ENCODE assay signal across 11 mouse cellular contexts in the genomic region with DNA sequence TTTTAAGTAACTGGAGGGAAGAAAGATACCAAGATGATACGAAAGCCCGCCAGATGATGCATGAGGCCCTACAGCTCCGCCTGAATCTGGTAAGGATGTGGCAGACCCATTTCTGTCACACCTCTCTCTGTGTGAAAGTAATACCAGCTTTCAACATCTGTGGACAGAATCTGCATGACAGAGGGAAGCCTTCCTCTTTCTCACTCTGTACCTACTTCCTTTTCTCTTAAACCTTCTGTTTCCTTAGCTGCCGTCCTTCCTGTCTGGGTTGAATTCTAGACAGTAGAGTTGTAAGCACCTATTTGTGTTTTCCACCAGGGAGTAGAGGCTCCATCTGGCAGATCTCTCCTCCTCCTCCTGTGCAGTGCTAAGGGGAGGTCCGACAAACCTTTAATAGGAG. TPM values are rescaled to one million over a fixed set of nuclear protein-coding genes. Genes with fewer than 3 reads are reported as not detected.
A peak's percentile ranks its signal among the peaks of the same experiment; 100 is the strongest.
DNase-seq lines count a peak whose midpoint lies in the region; ATAC-seq and TF ChIP-seq lines count a peak whose summit lies in the region.
"Had no signal": no experiment of that assay in that cellular context is flagged by ENCODE, and none has a peak within 500 bp of the region (broad histone marks: within the 10 kb centered on the region; RNA-seq: fewer than 3 reads in every experiment).

No protein-coding gene starts in this region.

- TF ChIP-seq POLR2A in heart, adult 2 months (IDR thresholded peaks at IDR 0.05; ENCODE audit: insufficient read depth, low read depth, low read length), result no peak
- no peak for TF ChIP-seq POLR2A in bone marrow, adult 2 months (IDR thresholded peaks at IDR 0.05; ENCODE audit: borderline replicate concordance, control insufficient read depth, low read depth, low read length)

- no peak overlapping the region for H3K27ac ChIP-seq in heart, adult 2 months
- H3K27ac ChIP-seq in bone marrow, adult 2 months (ENCODE audit: control insufficient read depth, insufficient read depth, low read depth, low read length, poor library complexity), result peak overlapping the region; percentile 70; the same call in 1 of the 2 replicates
- H3K27ac ChIP-seq: limb, embryonic 13.5 days had no signal

- H3K9ac ChIP-seq in heart, adult 2 months (ENCODE audit: low read depth, low read length), result no peak overlapping the region
- H3K9ac ChIP-seq: limb, embryonic 13.5 days had no signal

- TF ChIP-seq CTCF in heart, adult 2 months (IDR thresholded peaks at IDR 0.05), result no peak
- TF ChIP-seq CTCF in bone marrow, adult 2 months (IDR thresholded peaks at IDR 0.05; ENCODE audit: control insufficient read depth, insufficient read depth, low read length), result no peak

- H3K4me3 ChIP-seq in heart, adult 2 months, result no peak overlapping the region
- no peak overlapping the region for H3K4me3 ChIP-seq in bone marrow, adult 2 months (replicated peaks; ENCODE audit: control insufficient read depth, low read depth, low read length)
- H3K4me3 ChIP-seq: limb, embryonic 13.5 days; myocyte had no signal

- no peaks in the 10 kb centered on the region for H3K27me3 ChIP-seq in heart, adult 2 months (ENCODE audit: control insufficient read depth, insufficient read depth, low read length)
- H3K27me3 ChIP-seq: limb, embryonic 13.5 days had no signal

- no peaks in the 10 kb centered on the region for H3K4me1 ChIP-seq in heart, adult 2 months (ENCODE audit: control insufficient read depth, insufficient read depth, low read length)
- H3K4me1 ChIP-seq in bone marrow, adult 2 months (ENCODE audit: control insufficient read depth, insufficient read depth, low read length), result peaks cover 9% of the 10 kb centered on the region

- 57% methylated on average over 5 of the region's 5 CpGs for WGBS in heart, adult 2 months
- WGBS in bone marrow, adult 2 months, result 8% methylated on average over 5 of the region's 5 CpGs

- peak; percentile 82 for DNase-seq in heart, adult 11 months
- DNase-seq in heart, adult 2 months, result no peak
- DNase-seq in 416B (ENCODE audit: low read depth), result peak; percentile 70
- no peak for DNase-seq in heart, postnatal 10 days
- DNase-seq: kidney, adult 9 months had no signal

- intact Hi-C loops in heart, adult 2 months (cut with DNase I), result no loop called here
- intact Hi-C loops in heart, postnatal 10 days (cut with DNase I), result no loop called here

- H3K36me3 ChIP-seq in heart, adult 2 months (ENCODE audit: control insufficient read depth, insufficient read depth, low read length), result no peaks in the 10 kb centered on the region
- H3K36me3 ChIP-seq: limb, embryonic 13.5 days had no signal

- ATAC-seq in megakaryocyte-erythroid progenitor cell, adult 5-6 weeks (replicated peaks; ENCODE audit: low FRiP score, low TSS enrichment, poor library complexity, severe bottlenecking), result 0 out of 2 replicates have a peak, but pooled peaks have one; percentile 44
- ATAC-seq in erythroid progenitor cell, adult 5-6 weeks (replicated peaks; ENCODE audit: low FRiP score, poor library complexity, severe bottlenecking), result no peak
- no peak for ATAC-seq in erythroblast, adult 5-6 weeks (replicated peaks; ENCODE audit: low FRiP score, poor library complexity, severe bottlenecking)

- no peak for TF ChIP-seq EP300 in heart, adult 2 months (IDR thresholded peaks at IDR 0.05; ENCODE audit: insufficient read depth, low read depth, low read length)

- no peaks in the 10 kb centered on the region for H3K79me2 ChIP-seq in heart, adult 2 months (replicated peaks; ENCODE audit: control insufficient read depth, insufficient read depth, low read length)

RNA-seq across cellular contexts. Expression of gene P2ry12, which starts 1.9 kb away (rescaled TPM):
- 1 to 10 TPM; 2.0 to 6.4 TPM for total RNA-seq in heart, adult 2 months (2021)
- 4.1 and 5.2 TPM in 2 replicates for polyA plus RNA-seq in heart, adult 2 months (2012; rRNA removed)
- 2.4 and 6.3 TPM in 2 replicates for polyA plus RNA-seq in bone marrow, adult 2 months (2011; ENCODE audit: insufficient read depth, insufficient read length, low replicate concordance, missing spikeins)
- not detected in 2 replicates for total RNA-seq in megakaryocyte-erythroid progenitor cell, adult 5-6 weeks (2014; fragmentation: Nextera tagmentation)
- not detected in 2 replicates for total RNA-seq in megakaryocyte-erythroid progenitor cell, adult 5-6 weeks (2017)
- 2.1 and 5.0 TPM in 2 replicates for total RNA-seq in erythroid progenitor cell, adult 5-6 weeks (2015; ENCODE audit: low replicate concordance)
- not detected in 2 replicates for total RNA-seq in erythroid progenitor cell, adult 5-6 weeks (2017; ENCODE audit: low replicate concordance)
- 3.3 and 4.2 TPM in 2 replicates for total RNA-seq in erythroblast, adult 5-6 weeks (2015; ENCODE audit: low replicate concordance)
- 0.68 TPM in 1 of 2 replicates, not detected in the other for total RNA-seq in erythroblast, adult 5-6 weeks (2017; ENCODE audit: low replicate concordance)
- total RNA-seq in heart, postnatal 10 days (2021), result 1 to 10 TPM; 2.0 to 2.1 TPM
- polyA plus RNA-seq: myocyte had no signal

RNA-seq across cellular contexts. Expression of gene P2ry13, which starts 50.1 kb away (rescaled TPM):
- under 1 TPM; 0.39 to 0.97 TPM for total RNA-seq in heart, adult 2 months (2021)
- polyA plus RNA-seq in heart, adult 2 months (2012; rRNA removed), result 0.92 and 1.6 TPM in 2 replicates
- 1.2 and 2.2 TPM in 2 replicates for polyA plus RNA-seq in bone marrow, adult 2 months (2011; ENCODE audit: insufficient read depth, insufficient read length, low replicate concordance, missing spikeins)
- total RNA-seq in megakaryocyte-erythroid progenitor cell, adult 5-6 weeks (2014; fragmentation: Nextera tagmentation), result not detected in 2 replicates
- 0.15 TPM in 1 of 2 replicates, not detected in the other for total RNA-seq in megakaryocyte-erythroid progenitor cell, adult 5-6 weeks (2017)
- 1.3 and 4.3 TPM in 2 replicates for total RNA-seq in erythroid progenitor cell, adult 5-6 weeks (2015; ENCODE audit: low replicate concordance)
- 1.4 and 2.3 TPM in 2 replicates for total RNA-seq in erythroid progenitor cell, adult 5-6 weeks (2017; ENCODE audit: low replicate concordance)
- 1.7 and 9.8 TPM in 2 replicates for total RNA-seq in erythroblast, adult 5-6 weeks (2015; ENCODE audit: low replicate concordance)
- 1.7 and 2.2 TPM in 2 replicates for total RNA-seq in erythroblast, adult 5-6 weeks (2017; ENCODE audit: low replicate concordance)
- under 1 TPM; 0.69 to 0.79 TPM for total RNA-seq in heart, postnatal 10 days (2021)
- polyA plus RNA-seq: myocyte had no signal

Comparison
In these comparisons a context has a peak if more than half of its experiments do, and no peak if none do; other contexts are left out.
1. DNase-seq: peak in heart, adult 11 months (single experiment) and 416B (single experiment); none in heart, adult 2 months (0 of 2) and heart, postnatal 10 days (0 of 2).